Mouse (Mus musculus): Measurements from ENCODE around the gene Olfr763. TPM values are rescaled to one million over a fixed set of nuclear protein-coding genes. Genes with fewer than 3 reads are reported as not detected.

Gene Olfr763
- polyA plus RNA-seq (2012; rRNA removed; ENCODE audit: low replicate concordance), result not detected in 2 replicates

DNA sequence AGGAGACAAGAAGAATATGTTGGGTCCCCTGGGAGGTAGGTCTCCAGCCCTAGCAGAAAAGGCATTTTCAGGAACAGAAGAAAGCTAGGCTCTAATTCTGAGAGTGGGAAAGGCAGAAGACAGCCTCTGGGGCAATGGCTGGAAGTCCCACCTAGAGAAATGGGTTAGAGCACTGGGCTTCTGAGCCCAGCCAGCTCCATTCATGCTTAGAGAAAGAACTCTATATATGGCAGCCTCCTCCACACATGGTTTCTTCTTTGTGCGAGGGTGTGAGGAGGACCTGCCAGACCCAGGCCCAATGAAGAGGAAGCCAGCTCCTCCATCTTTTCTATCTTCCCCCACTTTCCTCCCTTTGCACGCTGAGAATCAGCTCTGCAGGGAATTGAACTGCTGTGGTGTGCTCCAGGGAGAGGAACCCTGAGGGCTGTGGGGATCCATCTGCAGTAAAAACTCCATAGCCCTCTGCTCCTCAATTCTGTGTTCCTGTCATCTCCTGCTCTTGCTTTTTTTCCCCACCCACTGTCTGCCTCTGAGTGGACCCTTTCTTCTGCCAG lies at the start of gene Olfr763:
Gene Olfr763 (plus strand): TSS at position 504 of the 554 bp plus-strand sequence.

DNA sequence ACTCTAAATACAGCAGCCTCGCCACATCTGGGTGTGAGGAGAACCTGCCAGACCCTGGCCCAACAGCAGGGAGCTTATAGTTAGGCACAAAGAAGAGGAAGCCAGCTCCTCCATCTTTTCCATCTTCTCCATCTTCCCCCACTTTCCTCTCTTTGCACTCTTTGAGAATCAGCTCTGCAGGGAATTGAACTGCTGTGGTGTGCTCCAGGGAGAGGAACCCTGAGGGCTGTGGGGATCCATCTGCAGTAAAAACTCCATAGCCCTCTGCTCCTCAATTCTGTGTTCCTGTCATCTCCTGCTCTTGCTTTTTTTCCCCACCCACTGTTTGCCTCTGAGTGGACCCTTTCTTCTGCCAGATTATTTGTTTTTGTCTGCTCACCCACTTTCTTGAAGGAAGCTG lies 21.5 kb upstream of the Olfr763 start, which contains the start of gene Olfr9:
Gene Olfr9 (plus strand): TSS at position 301 of the 400 bp plus-strand sequence.

GRCm38 (mm10) chr10:129039796-129040195 lies 29.2 kb downstream of the Olfr763 start, which contains the start of gene Olfr764-ps1:
Gene Olfr764-ps1 (minus strand): TSS chr10:129039896.

GRCm38 (mm10) chr10:129049898-129050297 lies 39.3 kb downstream of the Olfr763 start, which contains the start of gene Olfr765:
Gene Olfr765 (minus strand): TSS chr10:129049998.

Other genes starting within 250 kb of the Olfr763 start
- 55.3 and 57.0 TPM in 2 replicates for gene Mmp19, start 219.9 kb upstream of the Olfr763 start, polyA plus RNA-seq (2012; rRNA removed; ENCODE audit: low replicate concordance)
- gene Dnajc14, start 206.7 kb upstream of the Olfr763 start, polyA plus RNA-seq (2012; rRNA removed; ENCODE audit: low replicate concordance), result 20.8 and 24.6 TPM in 2 replicates
- 32.5 and 77.6 TPM in 2 replicates for gene Tmem198b, start 206.4 kb upstream of the Olfr763 start, polyA plus RNA-seq (2012; rRNA removed; ENCODE audit: low replicate concordance)
- 6.4 and 8.4 TPM in 2 replicates for gene Sarnp, start 193.5 kb upstream of the Olfr763 start, polyA plus RNA-seq (2012; rRNA removed; ENCODE audit: low replicate concordance)
- 62.6 and 75.6 TPM in 2 replicates for gene Ormdl2, start 189.1 kb upstream of the Olfr763 start, polyA plus RNA-seq (2012; rRNA removed; ENCODE audit: low replicate concordance)
- 3.2 and 15.4 TPM in 2 replicates for gene Gdf11, start 119.1 kb upstream of the Olfr763 start, polyA plus RNA-seq (2012; rRNA removed; ENCODE audit: low replicate concordance)
- 121 and 308 TPM in 2 replicates for gene Cd63, start 109.8 kb upstream of the Olfr763 start, polyA plus RNA-seq (2012; rRNA removed; ENCODE audit: low replicate concordance)
- gene Rdh5, start 87.9 kb upstream of the Olfr763 start, polyA plus RNA-seq (2012; rRNA removed; ENCODE audit: low replicate concordance), result 36.0 and 47.3 TPM in 2 replicates
- 237 and 349 TPM in 2 replicates for gene Bloc1s1, start 86.8 kb upstream of the Olfr763 start, polyA plus RNA-seq (2012; rRNA removed; ENCODE audit: low replicate concordance)
- gene Itga7, start 77.0 kb upstream of the Olfr763 start, polyA plus RNA-seq (2012; rRNA removed; ENCODE audit: low replicate concordance), result 95.0 and 265 TPM in 2 replicates
- gene Mettl7b, start 49.8 kb upstream of the Olfr763 start, polyA plus RNA-seq (2012; rRNA removed; ENCODE audit: low replicate concordance), result 5.1 and 19.5 TPM in 2 replicates
- not detected in 2 replicates for gene Olfr9, start 21.4 kb upstream of the Olfr763 start, polyA plus RNA-seq (2012; rRNA removed; ENCODE audit: low replicate concordance)
- gene Olfr764-ps1, start 29.1 kb downstream of the Olfr763 start, polyA plus RNA-seq (2012; rRNA removed; ENCODE audit: low replicate concordance), result not detected in 2 replicates
- not detected in 2 replicates for gene Olfr765, start 39.2 kb downstream of the Olfr763 start, polyA plus RNA-seq (2012; rRNA removed; ENCODE audit: low replicate concordance)
- gene Olfr766-ps1, start 58.2 kb downstream of the Olfr763 start, polyA plus RNA-seq (2012; rRNA removed; ENCODE audit: low replicate concordance), result not detected in 2 replicates
- gene Olfr767, start 72.1 kb downstream of the Olfr763 start, polyA plus RNA-seq (2012; rRNA removed; ENCODE audit: low replicate concordance), result not detected in 2 replicates
- gene Olfr768, start 88.6 kb downstream of the Olfr763 start, polyA plus RNA-seq (2012; rRNA removed; ENCODE audit: low replicate concordance), result not detected in 2 replicates
- not detected in 2 replicates for gene Olfr769, start 107.1 kb downstream of the Olfr763 start, polyA plus RNA-seq (2012; rRNA removed; ENCODE audit: low replicate concordance)
- gene Olfr770, start 128.2 kb downstream of the Olfr763 start, polyA plus RNA-seq (2012; rRNA removed; ENCODE audit: low replicate concordance), result not detected in 2 replicates
- not detected in 2 replicates for gene Olfr771, start 154.0 kb downstream of the Olfr763 start, polyA plus RNA-seq (2012; rRNA removed; ENCODE audit: low replicate concordance)
- not detected in 2 replicates for gene Olfr772, start 167.1 kb downstream of the Olfr763 start, polyA plus RNA-seq (2012; rRNA removed; ENCODE audit: low replicate concordance)
- gene Olfr773, start 176.6 kb downstream of the Olfr763 start, polyA plus RNA-seq (2012; rRNA removed; ENCODE audit: low replicate concordance), result not detected in 2 replicates
- not detected in 2 replicates for gene Olfr774, start 225.4 kb downstream of the Olfr763 start, polyA plus RNA-seq (2012; rRNA removed; ENCODE audit: low replicate concordance)
- gene Olfr775, start 237.6 kb downstream of the Olfr763 start, polyA plus RNA-seq (2012; rRNA removed; ENCODE audit: low replicate concordance), result not detected in 2 replicates
- not detected in 2 replicates for gene Olfr776, start 248.3 kb downstream of the Olfr763 start, polyA plus RNA-seq (2012; rRNA removed; ENCODE audit: low replicate concordance)